Mouse (Mus musculus): Measurements from ENCODE around the gene Gins2.

GRCm38 (mm10) chr8:120557170-120557965 is 31.7 kb downstream of the Gins2 start:
- TF ChIP-seq CTCF (IDR thresholded peaks at IDR 0.05; ENCODE audit: low read depth) (no peak), EP300 (IDR thresholded peaks at IDR 0.05; ENCODE audit: low read depth) (no peak)

Measured in liver, embryonic 14.5 days (tissue).